Mouse (Mus musculus): ENCODE data around the gene Cmip.

DNA sequence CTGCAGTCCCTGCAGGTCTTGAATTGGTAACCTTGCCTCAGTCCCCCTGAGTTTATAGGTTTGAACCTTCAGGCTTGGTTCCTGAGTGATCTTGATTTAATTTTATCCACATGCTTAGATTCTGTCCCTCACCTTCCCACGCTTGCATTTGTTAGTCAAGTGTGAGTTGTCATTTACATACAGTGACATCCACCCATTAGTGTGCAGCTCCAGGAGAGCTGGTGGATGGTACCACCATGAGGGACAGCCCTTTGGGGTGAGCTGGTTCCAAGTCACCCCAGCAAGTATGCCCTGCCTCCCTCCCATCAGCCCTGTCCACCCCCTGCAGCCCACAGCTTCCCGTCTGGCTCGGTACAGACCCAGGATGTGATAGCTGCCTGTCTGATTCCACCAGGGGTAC is 117.2 kb downstream of the Cmip start:
- TF ChIP-seq POLR2A (IDR thresholded peaks at IDR 0.05; ENCODE audit: insufficient read length, low read depth) (no peak), MYOD1 (IDR thresholded peaks at IDR 0.05; ENCODE audit: control insufficient read depth in 1 of 3, insufficient read length in 2 of 3, low read depth in 2 of 3) (no peak)
